Mouse (Mus musculus): Measurements from ENCODE around the gene Golm1. TPM values are rescaled to one million over a fixed set of nuclear protein-coding genes. Genes with fewer than 3 reads are reported as not detected.

The Golm1 gene
- polyA plus RNA-seq, 1 experiment, result 7.6 TPM

DNA sequence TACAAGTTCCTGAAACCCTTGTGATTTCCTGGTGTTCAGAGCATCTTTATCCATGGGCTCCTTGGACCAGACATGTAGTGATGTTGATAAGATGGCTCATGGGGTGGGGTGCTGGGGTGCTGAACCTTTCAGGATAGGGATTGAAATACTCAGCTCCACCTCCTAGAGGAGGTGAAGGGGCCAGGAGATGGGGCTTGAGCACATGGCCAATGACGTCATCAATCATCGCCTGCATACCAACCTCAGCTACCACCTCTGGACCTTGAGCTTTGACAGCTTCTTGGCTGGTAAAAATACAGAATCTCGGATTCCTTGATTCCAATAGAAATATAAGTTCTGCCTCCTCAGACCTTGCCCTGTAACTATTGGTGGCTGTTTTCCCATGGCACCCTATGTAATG is 30.1 kb downstream of the Golm1 start:
- H3K4me3 ChIP-seq (ENCODE audit: insufficient read depth, low read depth, low read length), result no peak overlapping the region
- no peak overlapping the region for H3K27ac ChIP-seq (replicated peaks; ENCODE audit: low read depth, low read length)
- H3K4me1 ChIP-seq (ENCODE audit: control insufficient read depth, insufficient read depth, insufficient read length, low read length), result no peaks in the 10 kb centered on the region

GRCm38 (mm10) chr13:59642818-59643217 is 32.8 kb downstream of the Golm1 start:
- Histone ChIP-seq H3K4me3 (ENCODE audit: insufficient read depth, low read depth, low read length) (no peak overlapping the region), H3K27ac (replicated peaks; ENCODE audit: low read depth, low read length) (no peak overlapping the region), H3K4me1 (ENCODE audit: control insufficient read depth, insufficient read depth, insufficient read length, low read length) (no peaks in the 10 kb centered on the region)

- no peak overlapping the region for H3K27ac ChIP-seq (replicated peaks; ENCODE audit: low read depth, low read length)
- no peak overlapping the region for H3K4me3 ChIP-seq (ENCODE audit: insufficient read depth, low read depth, low read length)
- H3K4me1 ChIP-seq (ENCODE audit: control insufficient read depth, insufficient read depth, insufficient read length, low read length), result no peaks in the 10 kb centered on the region
Observed at GRCm38 (mm10) chr13:59640178-59640440, 35.5 kb downstream of the Golm1 start.

DNA sequence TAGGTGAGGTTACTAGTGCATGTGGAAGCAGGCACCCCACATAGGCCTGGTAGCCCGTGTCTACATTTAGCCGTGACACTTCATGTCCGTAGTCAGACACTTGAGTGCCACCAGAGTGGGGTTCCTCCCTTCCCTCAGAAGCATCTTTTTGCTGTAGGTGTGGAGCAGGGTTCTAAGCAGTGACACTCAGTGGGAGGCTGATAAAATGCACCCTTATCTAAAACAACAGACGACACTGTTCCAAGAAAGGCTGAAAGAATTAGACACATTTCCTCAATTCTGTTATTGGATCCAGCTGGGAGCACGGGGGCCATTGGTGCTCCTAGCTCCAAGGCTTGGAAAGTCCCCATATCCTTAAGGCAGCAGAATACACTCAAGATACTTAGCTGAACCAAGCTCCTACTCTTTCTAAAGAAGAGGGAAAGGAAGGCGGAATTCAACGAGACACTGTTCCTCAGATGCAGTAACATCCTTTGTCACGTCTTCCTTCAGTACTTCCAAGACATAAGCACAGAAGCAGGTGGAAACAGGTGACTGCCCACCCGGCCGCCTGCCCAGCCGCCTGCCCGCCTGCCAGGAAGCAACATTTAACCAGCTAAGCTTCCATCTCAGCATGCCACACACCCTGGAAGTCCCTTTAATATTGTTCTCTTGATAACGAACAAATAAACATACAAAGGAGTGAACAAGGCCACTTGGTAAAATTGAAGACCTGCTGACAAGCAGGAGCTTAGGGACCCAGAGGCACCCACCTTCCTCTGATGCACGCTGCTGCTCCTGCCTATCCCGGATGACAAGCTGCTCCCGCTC is 36.0 kb downstream of the Golm1 start:
- Histone ChIP-seq H3K27ac (replicated peaks; ENCODE audit: low read depth, low read length) (no peak overlapping the region), H3K4me1 (ENCODE audit: control insufficient read depth, insufficient read depth, insufficient read length, low read length) (no peaks in the 10 kb centered on the region), H3K4me3 (ENCODE audit: insufficient read depth, low read depth, low read length) (no peak overlapping the region)

GRCm38 (mm10) chr13:59637800-59638199 is 37.8 kb downstream of the Golm1 start:
- Histone ChIP-seq H3K27ac (replicated peaks; ENCODE audit: low read depth, low read length) (no peak overlapping the region), H3K4me1 (ENCODE audit: control insufficient read depth, insufficient read depth, insufficient read length, low read length) (no peaks in the 10 kb centered on the region), H3K4me3 (ENCODE audit: insufficient read depth, low read depth, low read length) (no peak overlapping the region)

DNA sequence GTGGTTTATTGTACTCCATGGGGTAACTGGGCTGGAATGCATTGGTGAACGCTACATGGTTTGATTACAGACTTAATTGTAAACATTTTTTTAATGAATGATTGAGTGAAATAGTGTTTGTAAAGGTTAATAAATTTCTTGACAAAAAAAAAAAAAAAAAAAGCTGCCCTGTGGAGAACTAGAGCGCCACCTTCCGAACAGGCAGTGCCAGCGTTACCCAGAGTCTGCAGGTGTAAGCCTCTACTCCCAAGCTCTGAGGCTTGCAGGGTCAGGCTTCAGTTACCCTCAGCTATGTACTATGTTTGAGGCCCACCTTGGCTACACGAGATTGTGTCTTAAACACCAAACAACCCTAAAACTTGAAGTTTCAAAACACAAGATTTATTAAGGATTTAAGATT is 41.0 kb downstream of the Golm1 start:
- Histone ChIP-seq H3K27ac (replicated peaks; ENCODE audit: low read depth, low read length) (no peak overlapping the region), H3K4me3 (ENCODE audit: insufficient read depth, low read depth, low read length) (no peak overlapping the region), H3K4me1 (ENCODE audit: control insufficient read depth, insufficient read depth, insufficient read length, low read length) (no peaks in the 10 kb centered on the region)

DNA sequence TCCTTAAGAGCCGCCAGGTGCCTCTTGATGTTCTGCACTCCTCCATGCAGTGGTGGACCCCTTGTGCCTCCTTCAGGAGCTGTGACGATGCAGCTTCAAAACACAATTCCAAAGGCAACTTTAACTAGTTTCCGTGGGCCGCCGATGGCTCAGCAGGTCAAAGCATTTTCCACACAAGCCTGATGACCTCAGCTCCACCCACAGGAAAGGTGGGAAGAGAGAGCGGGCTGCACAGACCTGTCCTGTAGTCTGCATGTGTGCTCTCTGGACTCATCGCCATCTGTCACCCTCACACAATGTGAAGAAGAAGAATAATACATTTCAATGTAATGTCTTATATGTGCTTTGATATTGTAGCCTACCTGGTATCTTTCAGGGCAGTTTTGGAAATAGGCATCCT is 48.9 kb downstream of the Golm1 start:
- no peak overlapping the region for H3K27ac ChIP-seq (replicated peaks; ENCODE audit: low read depth, low read length)

GRCm38 (mm10) chr13:59624903-59625302 is 50.7 kb downstream of the Golm1 start:
- Histone ChIP-seq H3K4me3 (ENCODE audit: insufficient read depth, low read depth, low read length) (no peak overlapping the region), H3K4me1 (ENCODE audit: control insufficient read depth, insufficient read depth, insufficient read length, low read length) (no peaks in the 10 kb centered on the region), H3K27ac (replicated peaks; ENCODE audit: low read depth, low read length) (no peak overlapping the region)

More for the DNA sequence above, 48.9 kb downstream of the Golm1 start:
- H3K4me1 ChIP-seq (ENCODE audit: control insufficient read depth, insufficient read depth, insufficient read length, low read length), result no peaks in the 10 kb centered on the region
- no peak overlapping the region for H3K4me3 ChIP-seq (ENCODE audit: insufficient read depth, low read depth, low read length)

GRCm38 (mm10) chr13:59624389-59624788 is 51.2 kb downstream of the Golm1 start:
- H3K27ac ChIP-seq (replicated peaks; ENCODE audit: low read depth, low read length), result no peak overlapping the region
- H3K4me1 ChIP-seq (ENCODE audit: control insufficient read depth, insufficient read depth, insufficient read length, low read length), result no peaks in the 10 kb centered on the region
- no peak overlapping the region for H3K4me3 ChIP-seq (ENCODE audit: insufficient read depth, low read depth, low read length)

- Histone ChIP-seq H3K4me3 (ENCODE audit: insufficient read depth, low read depth, low read length) (no peak overlapping the region), H3K4me1 (ENCODE audit: control insufficient read depth, insufficient read depth, insufficient read length, low read length) (no peaks in the 10 kb centered on the region), H3K27ac (replicated peaks; ENCODE audit: low read depth, low read length) (no peak overlapping the region)
Observed at GRCm38 (mm10) chr13:59621643-59622489, 53.7 kb downstream of the Golm1 start.

DNA sequence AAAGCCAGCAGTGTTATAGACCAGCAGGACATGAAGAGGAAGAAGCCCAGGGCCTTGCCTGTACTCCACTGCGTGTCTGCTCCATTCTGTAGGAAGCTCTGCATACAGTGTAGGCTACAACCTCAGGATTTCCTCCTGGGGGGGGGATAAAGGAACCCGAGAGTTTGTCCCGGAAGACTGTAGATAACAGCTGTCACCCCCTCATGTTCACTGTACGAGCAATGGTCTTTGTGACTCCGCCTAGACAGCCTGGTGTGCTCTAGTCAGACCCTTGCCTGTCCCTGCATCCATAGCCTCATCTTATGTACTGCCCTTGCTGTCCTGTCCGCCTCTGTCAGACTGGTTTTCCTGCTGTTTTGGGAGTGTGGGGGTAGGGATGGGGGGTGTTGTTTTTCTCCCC is 57.1 kb downstream of the Golm1 start:
- Histone ChIP-seq H3K4me1 (ENCODE audit: control insufficient read depth, insufficient read depth, insufficient read length, low read length) (no peaks in the 10 kb centered on the region), H3K4me3 (ENCODE audit: insufficient read depth, low read depth, low read length) (no peak overlapping the region), H3K27ac (replicated peaks; ENCODE audit: low read depth, low read length) (no peak overlapping the region)

GRCm38 (mm10) chr13:59615554-59615953 is 60.1 kb downstream of the Golm1 start:
- Histone ChIP-seq H3K27ac (replicated peaks; ENCODE audit: low read depth, low read length) (no peak overlapping the region), H3K4me3 (ENCODE audit: insufficient read depth, low read depth, low read length) (no peak overlapping the region), H3K4me1 (ENCODE audit: control insufficient read depth, insufficient read depth, insufficient read length, low read length) (no peaks in the 10 kb centered on the region)

- Histone ChIP-seq H3K27ac (replicated peaks; ENCODE audit: low read depth, low read length) (no peak overlapping the region), H3K4me3 (ENCODE audit: insufficient read depth, low read depth, low read length) (no peak overlapping the region), H3K4me1 (ENCODE audit: control insufficient read depth, insufficient read depth, insufficient read length, low read length) (no peaks in the 10 kb centered on the region)
Observed at GRCm38 (mm10) chr13:59615152-59615551, 60.5 kb downstream of the Golm1 start.

DNA sequence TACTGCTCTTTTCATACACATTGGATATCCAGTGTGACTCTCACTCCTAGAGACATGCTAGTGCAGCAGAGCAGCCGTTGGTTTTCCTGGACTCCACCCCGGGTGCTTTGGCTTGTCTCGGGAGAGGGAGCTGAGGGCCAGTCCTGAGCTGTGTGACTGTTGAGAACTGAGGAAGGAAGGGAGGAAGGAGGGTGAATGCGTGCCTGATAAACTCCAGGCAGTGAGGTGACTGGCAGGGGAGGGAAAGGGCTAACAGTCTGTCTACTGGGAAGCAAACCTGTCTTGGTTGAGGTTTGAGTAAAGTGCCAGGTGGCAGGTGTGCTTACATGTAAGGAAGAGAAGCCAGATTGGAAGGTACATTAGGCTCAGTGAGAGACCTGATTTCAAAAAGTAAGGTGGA is 61.7 kb downstream of the Golm1 start:
- no peaks in the 10 kb centered on the region for H3K4me1 ChIP-seq (ENCODE audit: control insufficient read depth, insufficient read depth, insufficient read length, low read length)
- H3K4me3 ChIP-seq (ENCODE audit: insufficient read depth, low read depth, low read length), result no peak overlapping the region

DNA sequence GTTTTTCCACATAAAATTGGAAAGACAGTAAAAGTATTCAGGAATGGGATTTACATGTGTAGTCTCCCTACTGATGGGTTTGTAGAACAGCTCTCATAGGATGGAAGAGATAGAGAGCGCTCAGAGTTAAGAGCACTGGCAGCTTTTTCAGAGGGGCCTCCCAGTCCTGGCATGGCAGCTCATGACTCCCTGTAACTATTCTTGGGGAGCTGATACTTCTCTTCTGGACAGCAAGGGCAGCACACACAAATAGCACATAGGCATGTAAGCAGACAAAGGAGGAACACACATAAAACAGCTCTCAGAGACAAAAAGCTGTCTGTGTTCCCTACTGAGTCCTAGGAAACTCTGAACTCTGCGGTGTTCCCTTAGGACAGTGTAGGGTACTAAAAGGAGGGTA is 65.2 kb downstream of the Golm1 start:
- H3K27ac ChIP-seq (replicated peaks; ENCODE audit: low read depth, low read length), result no peak overlapping the region
- no peak overlapping the region for H3K4me3 ChIP-seq (ENCODE audit: insufficient read depth, low read depth, low read length)
- H3K4me1 ChIP-seq (ENCODE audit: control insufficient read depth, insufficient read depth, insufficient read length, low read length), result no peaks in the 10 kb centered on the region

More for the DNA sequence above, 61.7 kb downstream of the Golm1 start:
- H3K27ac ChIP-seq (replicated peaks; ENCODE audit: low read depth, low read length), result no peak overlapping the region

- Histone ChIP-seq H3K4me3 (ENCODE audit: insufficient read depth, low read depth, low read length) (no peak overlapping the region), H3K27ac (replicated peaks; ENCODE audit: low read depth, low read length) (no peak overlapping the region), H3K4me1 (ENCODE audit: control insufficient read depth, insufficient read depth, insufficient read length, low read length) (no peaks in the 10 kb centered on the region)
Observed at GRCm38 (mm10) chr13:59609885-59610284, 65.7 kb downstream of the Golm1 start.

Measured in brown adipose tissue, adult 24 weeks (tissue).